Mouse (Mus musculus) brain, embryonic 14.5 days (tissue): ENCODE data around the gene 3110082I17Rik. TPM values are rescaled to one million over a fixed set of nuclear protein-coding genes. Genes with fewer than 3 reads are reported as not detected.

Experiments
- DNase-seq: peaks from one replicate; pipeline ENCODE4 v3.0.0-alpha.2; 2011; ENCODE audit warnings: low read depth
- CTCF ChIP-seq: fragments of 200-500 bp; IDR thresholded peaks from 2 replicates; pipeline ENCODE4 v1.5.1; 2012; ENCODE audit warnings: inconsistent platforms, mild to moderate bottlenecking, moderate library complexity, borderline replicate concordance; ENCODE audit not compliant: insufficient read depth, insufficient read length; ENCODE audit errors: extremely low read depth
- POLR2A ChIP-seq: fragments of 200-500 bp; IDR thresholded peaks from 2 replicates; pipeline ENCODE4 v1.6.1; 2012; ENCODE audit warnings: mild to moderate bottlenecking, inconsistent platforms, borderline replicate concordance; ENCODE audit not compliant: poor library complexity, insufficient read depth, insufficient read length, severe bottlenecking; ENCODE audit errors: extremely low read depth
- polyA plus RNA-seq: library from polyadenylated mRNA; depleted of rRNA; stranded (reverse); fragments of >200 nt; gene quantifications from 2 replicates; pipeline ENCODE4 v1.2.3, GENCODE M21; 2012

3110082I17Rik gene
- polyA plus RNA-seq, 1 experiment: 12.3 TPM

- TF ChIP-seq POLR2A: no peak
- no peak for TF ChIP-seq CTCF
- no peak for DNase-seq
Observed at GRCm38 (mm10) chr5:139415001-139415400, 45.3 kb downstream of the 3110082I17Rik start.

- DNase-seq: no peak
- TF ChIP-seq POLR2A (no peak), CTCF (no peak)
Observed at GRCm38 (mm10) chr5:139413545-139413944, 46.8 kb downstream of the 3110082I17Rik start.

GRCm38 (mm10) chr5:139411665-139412314, 48.5 kb downstream of the 3110082I17Rik start:
- DNase-seq: no peak
- TF ChIP-seq POLR2A: no peak
- TF ChIP-seq CTCF: no peak

GRCm38 (mm10) chr5:139411117-139411516, 49.2 kb downstream of the 3110082I17Rik start:
- DNase-seq: no peak
- TF ChIP-seq CTCF (no peak), POLR2A (no peak)

GRCm38 (mm10) chr5:139410056-139410455, 50.3 kb downstream of the 3110082I17Rik start:
- DNase-seq: no peak
- no peak for TF ChIP-seq POLR2A
- TF ChIP-seq CTCF: no peak

GRCm38 (mm10) chr5:139409412-139409811, 50.9 kb downstream of the 3110082I17Rik start:
- no peak for DNase-seq
- no peak for TF ChIP-seq POLR2A
- TF ChIP-seq CTCF: no peak

- TF ChIP-seq CTCF: no peak
- no peak for TF ChIP-seq POLR2A
- no peak for DNase-seq
Observed at GRCm38 (mm10) chr5:139408511-139408910, 51.8 kb downstream of the 3110082I17Rik start.

- TF ChIP-seq POLR2A: no peak
- no peak for DNase-seq
Observed at GRCm38 (mm10) chr5:139407121-139407885, 53.0 kb downstream of the 3110082I17Rik start.

- no peak for TF ChIP-seq POLR2A
- no peak for TF ChIP-seq CTCF
- DNase-seq: no peak
Observed at GRCm38 (mm10) chr5:139405953-139406352, 54.4 kb downstream of the 3110082I17Rik start.

- DNase-seq: no peak
- TF ChIP-seq POLR2A (no peak), CTCF (no peak)
Observed at GRCm38 (mm10) chr5:139405478-139405877, 54.8 kb downstream of the 3110082I17Rik start.

- TF ChIP-seq POLR2A (no peak), CTCF (no peak)
- DNase-seq: no peak
Observed at GRCm38 (mm10) chr5:139404801-139405401, 55.4 kb downstream of the 3110082I17Rik start, which contains the start of gene C130050O18Rik. Gene C130050O18Rik (plus strand): TSS chr5:139405280.

- DNase-seq: no peak
- TF ChIP-seq POLR2A (no peak), CTCF (no peak)
Observed at GRCm38 (mm10) chr5:139403692-139404260, 56.6 kb downstream of the 3110082I17Rik start.

GRCm38 (mm10) chr5:139402106-139402505, 58.2 kb downstream of the 3110082I17Rik start:
- TF ChIP-seq POLR2A (no peak), CTCF (no peak)

More at GRCm38 (mm10) chr5:139402106-139402505, 58.2 kb downstream of the 3110082I17Rik start:
- DNase-seq: no peak
